Mouse (Mus musculus): ENCODE results near the gene 4930503B20Rik. TPM values are rescaled to one million over a fixed set of nuclear protein-coding genes. Genes with fewer than 3 reads are reported as not detected.

Gene 4930503B20Rik
- polyA plus RNA-seq, 1 experiment from 2014 or later, result not detected

DNA sequence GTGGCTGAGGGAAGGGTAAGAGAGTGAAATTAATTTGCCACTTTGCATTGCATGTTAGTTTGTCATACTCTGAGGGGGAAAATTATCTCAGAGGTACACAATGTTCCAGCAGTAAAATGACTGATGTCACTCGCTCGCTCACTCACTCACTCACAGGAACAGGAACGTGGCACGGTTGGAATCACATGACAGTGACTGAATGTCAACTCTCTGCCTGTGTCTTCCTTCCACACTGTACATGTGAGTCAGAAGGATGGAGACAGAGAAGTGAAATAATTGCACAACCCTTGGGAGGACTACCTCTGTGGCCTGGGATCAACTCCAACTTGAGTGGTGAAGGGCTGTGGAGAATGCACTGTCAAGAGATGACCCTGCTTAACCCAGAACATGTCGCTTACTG is 6.3 kb upstream of the 4930503B20Rik start:
- H3K9ac ChIP-seq (ENCODE audit: low read depth, low read length), result no peak overlapping the region
- 85% methylated on average over 5 of the region's 5 CpGs for WGBS
- H3K9me3 ChIP-seq (ENCODE audit: control insufficient read depth, low read length), result no peaks in the 10 kb centered on the region
- H3K27me3 ChIP-seq (replicated peaks; ENCODE audit: control insufficient read depth, insufficient read depth, low read length), result no peaks in the 10 kb centered on the region
- H3K4me1 ChIP-seq (ENCODE audit: control insufficient read depth, insufficient read depth, low read length), result no peaks in the 10 kb centered on the region; the same call in 1 of the 2 replicates
- H3K27ac ChIP-seq (ENCODE audit: low read length), result no peak overlapping the region
- no peaks in the 10 kb centered on the region for H3K36me3 ChIP-seq (ENCODE audit: control insufficient read depth, insufficient read depth, low read length)
- no peak overlapping the region for H3K4me2 ChIP-seq (ENCODE audit: low read depth, low read length)
- ATAC-seq, result no peak
- H3K4me3 ChIP-seq (ENCODE audit: low read length), result no peak overlapping the region

DNA sequence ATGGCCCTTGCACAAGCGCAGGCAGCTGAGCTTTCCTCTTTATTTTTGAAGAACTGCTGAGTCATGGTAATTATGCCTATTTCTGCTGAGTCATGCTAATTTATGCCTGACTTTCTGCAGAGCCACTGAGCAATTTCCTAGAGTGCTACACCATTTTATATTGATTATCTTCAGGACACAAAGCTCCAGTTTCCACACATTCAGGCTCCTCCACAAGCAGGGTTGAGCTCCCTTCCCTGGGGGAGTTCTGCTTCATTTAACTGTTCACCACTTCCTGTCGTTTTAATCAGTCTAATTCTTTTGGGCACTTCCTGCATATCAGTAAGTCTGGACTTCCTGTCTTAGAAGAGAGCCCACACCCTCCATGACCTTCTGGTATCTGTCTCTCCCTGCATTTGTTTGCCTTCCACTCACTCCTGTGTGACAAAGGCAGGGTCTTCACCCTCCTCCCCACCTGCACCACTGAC is 4.0 kb upstream of the 4930503B20Rik start:
- Histone ChIP-seq H3K4me3 (ENCODE audit: low read length) (no peak overlapping the region), H3K9ac (ENCODE audit: low read depth, low read length) (no peak overlapping the region), H3K27me3 (replicated peaks; ENCODE audit: control insufficient read depth, insufficient read depth, low read length) (no peaks in the 10 kb centered on the region), H3K9me3 (ENCODE audit: control insufficient read depth, low read length) (no peaks in the 10 kb centered on the region), H3K36me3 (ENCODE audit: control insufficient read depth, insufficient read depth, low read length) (no peaks in the 10 kb centered on the region), H3K27ac (ENCODE audit: low read length) (no peak overlapping the region), H3K4me2 (ENCODE audit: low read depth, low read length) (no peak overlapping the region), H3K4me1 (ENCODE audit: control insufficient read depth, insufficient read depth, low read length) (no peaks in the 10 kb centered on the region; the same call in 1 of the 2 replicates)
- WGBS, result 55% methylated on average over 2 of the region's 2 CpGs
- no peak for ATAC-seq

GRCm38 (mm10) chr3:146653692-146654091 is 2.6 kb upstream of the 4930503B20Rik start:
- H3K9ac ChIP-seq (ENCODE audit: low read depth, low read length), result no peak overlapping the region
- no peak overlapping the region for H3K4me3 ChIP-seq (ENCODE audit: low read length)
- H3K27me3 ChIP-seq (replicated peaks; ENCODE audit: control insufficient read depth, insufficient read depth, low read length), result no peaks in the 10 kb centered on the region
- 48% methylated on average over 6 of the region's 6 CpGs for WGBS
- no peak overlapping the region for H3K4me2 ChIP-seq (ENCODE audit: low read depth, low read length)
- no peaks in the 10 kb centered on the region for H3K36me3 ChIP-seq (ENCODE audit: control insufficient read depth, insufficient read depth, low read length)
- H3K27ac ChIP-seq (ENCODE audit: low read length), result no peak overlapping the region
- ATAC-seq, result peak; percentile 60
- H3K9me3 ChIP-seq (ENCODE audit: control insufficient read depth, low read length), result no peaks in the 10 kb centered on the region
- no peaks in the 10 kb centered on the region; the same call in 1 of the 2 replicates for H3K4me1 ChIP-seq (ENCODE audit: control insufficient read depth, insufficient read depth, low read length)

DNA sequence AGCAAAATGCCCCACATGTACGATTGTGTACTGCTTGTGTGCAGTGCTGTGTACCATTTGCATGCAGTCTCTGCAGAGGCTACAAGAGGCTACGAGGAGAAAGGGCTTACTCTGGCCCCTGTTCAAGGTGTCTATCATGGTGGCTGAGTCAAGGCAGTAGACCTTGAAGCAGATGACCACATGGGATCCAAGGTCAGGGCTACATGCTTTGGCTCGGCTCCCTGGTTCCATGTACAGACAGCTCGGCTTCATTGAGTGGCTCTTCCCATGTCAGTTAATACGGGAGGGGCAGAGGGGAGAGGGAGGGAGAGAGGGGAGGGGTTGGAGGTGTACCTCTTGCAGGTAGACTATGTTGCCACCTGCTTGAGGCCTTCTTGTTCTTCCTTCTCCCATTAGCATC is 1.3 kb upstream of the 4930503B20Rik start:
- no peak overlapping the region for H3K9ac ChIP-seq (ENCODE audit: low read depth, low read length)
- H3K4me1 ChIP-seq (ENCODE audit: control insufficient read depth, insufficient read depth, low read length), result no peaks in the 10 kb centered on the region; the same call in 1 of the 2 replicates
- 90% methylated on average over 5 of the region's 5 CpGs for WGBS
- no peak overlapping the region for H3K4me2 ChIP-seq (ENCODE audit: low read depth, low read length)
- H3K9me3 ChIP-seq (ENCODE audit: control insufficient read depth, low read length), result no peaks in the 10 kb centered on the region
- no peaks in the 10 kb centered on the region for H3K27me3 ChIP-seq (replicated peaks; ENCODE audit: control insufficient read depth, insufficient read depth, low read length)
- H3K27ac ChIP-seq (ENCODE audit: low read length), result no peak overlapping the region
- no peaks in the 10 kb centered on the region for H3K36me3 ChIP-seq (ENCODE audit: control insufficient read depth, insufficient read depth, low read length)
- H3K4me3 ChIP-seq (ENCODE audit: low read length), result no peak overlapping the region
- no peak for ATAC-seq

DNA sequence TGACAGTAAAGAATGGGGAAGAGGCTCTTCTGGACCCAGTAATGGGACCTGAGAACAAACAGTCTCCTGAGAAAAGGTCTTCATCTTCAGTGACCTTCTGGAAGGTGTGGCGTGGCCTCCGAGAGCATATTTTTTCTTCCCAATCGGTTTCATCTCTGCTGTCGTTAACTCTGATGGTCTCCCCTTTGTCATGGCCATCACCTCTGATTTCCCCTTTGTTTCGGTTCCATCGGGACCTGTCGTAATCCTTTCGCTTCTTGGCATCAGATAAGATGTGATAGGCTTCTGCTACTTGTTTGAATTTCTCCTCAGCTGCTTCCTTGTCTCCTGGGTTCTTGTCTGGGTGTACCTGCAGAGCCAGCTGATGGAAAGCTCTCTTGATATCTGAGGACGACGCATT is 401 bp downstream of the 4930503B20Rik start:
- no peak for ATAC-seq
- WGBS, result 79% methylated on average over 10 of the region's 10 CpGs
- H3K4me1 ChIP-seq (ENCODE audit: control insufficient read depth, insufficient read depth, low read length), result no peaks in the 10 kb centered on the region; the same call in 1 of the 2 replicates
- no peak overlapping the region for H3K27ac ChIP-seq (ENCODE audit: low read length)
- H3K4me2 ChIP-seq (ENCODE audit: low read depth, low read length), result no peak overlapping the region
- no peaks in the 10 kb centered on the region for H3K9me3 ChIP-seq (ENCODE audit: control insufficient read depth, low read length)
- no peak overlapping the region for H3K9ac ChIP-seq (ENCODE audit: low read depth, low read length)
- H3K36me3 ChIP-seq (ENCODE audit: control insufficient read depth, insufficient read depth, low read length), result no peaks in the 10 kb centered on the region
- no peaks in the 10 kb centered on the region for H3K27me3 ChIP-seq (replicated peaks; ENCODE audit: control insufficient read depth, insufficient read depth, low read length)
- no peak overlapping the region for H3K4me3 ChIP-seq (ENCODE audit: low read length)

DNA sequence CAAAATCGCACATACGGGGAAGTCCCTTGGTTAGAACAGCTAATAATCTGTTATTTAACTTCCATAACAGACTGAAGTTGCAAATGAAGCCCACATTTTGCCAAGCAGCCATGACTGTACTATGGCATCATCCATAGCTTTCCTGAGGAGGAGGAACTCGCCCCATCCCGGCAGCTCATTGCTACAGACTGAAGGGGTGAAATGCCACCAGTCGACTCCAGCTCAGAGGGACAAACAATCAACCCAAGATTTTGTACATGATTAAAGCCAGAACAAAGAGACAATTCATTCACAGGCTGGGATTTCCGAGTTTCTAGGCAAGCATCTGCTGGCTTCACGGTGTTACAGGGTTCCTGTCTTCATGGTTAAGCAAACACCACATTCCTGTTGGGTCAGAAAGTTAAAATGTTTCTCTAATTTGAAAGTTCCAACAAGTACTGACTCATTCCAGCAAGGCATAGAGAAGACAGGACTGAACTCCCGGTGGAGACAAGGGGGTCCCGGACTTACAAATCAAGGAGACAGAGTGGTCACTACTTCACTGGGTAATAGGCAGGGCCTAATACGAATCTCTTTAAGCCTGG is 1.7 kb downstream of the 4930503B20Rik start:
- no peaks in the 10 kb centered on the region for H3K9me3 ChIP-seq (ENCODE audit: control insufficient read depth, low read length)
- WGBS, result 68% methylated on average over 10 of the region's 10 CpGs
- no peak overlapping the region for H3K4me3 ChIP-seq (ENCODE audit: low read length)
- H3K9ac ChIP-seq (ENCODE audit: low read depth, low read length), result no peak overlapping the region
- no peaks in the 10 kb centered on the region for H3K36me3 ChIP-seq (ENCODE audit: control insufficient read depth, insufficient read depth, low read length)
- H3K4me2 ChIP-seq (ENCODE audit: low read depth, low read length), result no peak overlapping the region
- no peak for ATAC-seq
- H3K27me3 ChIP-seq (replicated peaks; ENCODE audit: control insufficient read depth, insufficient read depth, low read length), result no peaks in the 10 kb centered on the region
- no peaks in the 10 kb centered on the region; the same call in 1 of the 2 replicates for H3K4me1 ChIP-seq (ENCODE audit: control insufficient read depth, insufficient read depth, low read length)
- no peak overlapping the region for H3K27ac ChIP-seq (ENCODE audit: low read length)

GRCm38 (mm10) chr3:146641818-146642427 is 9.2 kb downstream of the 4930503B20Rik start:
- Histone ChIP-seq H3K9me3 (ENCODE audit: control insufficient read depth, low read length) (no peaks in the 10 kb centered on the region), H3K9ac (ENCODE audit: low read depth, low read length) (no peak overlapping the region)
- no peak for ATAC-seq

DNA sequence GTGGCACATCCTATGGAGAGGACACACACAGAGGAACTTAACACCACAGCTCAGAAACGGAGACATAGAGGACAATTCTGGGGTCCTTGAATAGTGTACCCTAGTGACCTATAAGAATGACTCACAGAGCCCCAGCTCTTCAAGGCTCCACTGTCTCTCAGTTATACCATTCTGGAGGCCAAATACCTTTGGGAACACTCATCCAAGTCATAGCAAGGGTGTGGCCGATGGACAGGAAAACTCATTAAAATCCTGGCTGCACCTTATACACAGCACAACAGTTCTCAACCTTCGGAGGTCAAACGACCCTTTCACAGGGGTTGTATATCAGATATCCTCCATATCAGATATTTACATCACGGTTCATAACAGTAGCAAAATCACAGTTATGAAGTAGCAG is 18.6 kb downstream of the 4930503B20Rik start:
- 88% methylated on average over 5 of the region's 5 CpGs for WGBS
- no peaks in the 10 kb centered on the region for H3K4me1 ChIP-seq (ENCODE audit: control insufficient read depth, insufficient read depth, low read length)
- no peaks in the 10 kb centered on the region for H3K36me3 ChIP-seq (ENCODE audit: control insufficient read depth, insufficient read depth, low read length)
- H3K4me3 ChIP-seq (ENCODE audit: low read length), result no peak overlapping the region
- ATAC-seq, result no peak
- H3K4me2 ChIP-seq (ENCODE audit: low read depth, low read length), result no peak overlapping the region
- no peak overlapping the region for H3K27ac ChIP-seq (ENCODE audit: low read length)
- no peaks in the 10 kb centered on the region for H3K9me3 ChIP-seq (ENCODE audit: control insufficient read depth, low read length)
- H3K9ac ChIP-seq (ENCODE audit: low read depth, low read length), result no peak overlapping the region
- no peaks in the 10 kb centered on the region for H3K27me3 ChIP-seq (replicated peaks; ENCODE audit: control insufficient read depth, insufficient read depth, low read length)

More at GRCm38 (mm10) chr3:146641818-146642427, 9.2 kb downstream of the 4930503B20Rik start:
- 45% methylated on average over 4 of the region's 4 CpGs for WGBS
- H3K4me3 ChIP-seq (ENCODE audit: low read length), result no peak overlapping the region
- H3K4me2 ChIP-seq (ENCODE audit: low read depth, low read length), result no peak overlapping the region
- H3K27me3 ChIP-seq (replicated peaks; ENCODE audit: control insufficient read depth, insufficient read depth, low read length), result no peaks in the 10 kb centered on the region
- H3K27ac ChIP-seq (ENCODE audit: low read length), result no peak overlapping the region
- no peaks in the 10 kb centered on the region for H3K36me3 ChIP-seq (ENCODE audit: control insufficient read depth, insufficient read depth, low read length)
- no peaks in the 10 kb centered on the region for H3K4me1 ChIP-seq (ENCODE audit: control insufficient read depth, insufficient read depth, low read length)

DNA sequence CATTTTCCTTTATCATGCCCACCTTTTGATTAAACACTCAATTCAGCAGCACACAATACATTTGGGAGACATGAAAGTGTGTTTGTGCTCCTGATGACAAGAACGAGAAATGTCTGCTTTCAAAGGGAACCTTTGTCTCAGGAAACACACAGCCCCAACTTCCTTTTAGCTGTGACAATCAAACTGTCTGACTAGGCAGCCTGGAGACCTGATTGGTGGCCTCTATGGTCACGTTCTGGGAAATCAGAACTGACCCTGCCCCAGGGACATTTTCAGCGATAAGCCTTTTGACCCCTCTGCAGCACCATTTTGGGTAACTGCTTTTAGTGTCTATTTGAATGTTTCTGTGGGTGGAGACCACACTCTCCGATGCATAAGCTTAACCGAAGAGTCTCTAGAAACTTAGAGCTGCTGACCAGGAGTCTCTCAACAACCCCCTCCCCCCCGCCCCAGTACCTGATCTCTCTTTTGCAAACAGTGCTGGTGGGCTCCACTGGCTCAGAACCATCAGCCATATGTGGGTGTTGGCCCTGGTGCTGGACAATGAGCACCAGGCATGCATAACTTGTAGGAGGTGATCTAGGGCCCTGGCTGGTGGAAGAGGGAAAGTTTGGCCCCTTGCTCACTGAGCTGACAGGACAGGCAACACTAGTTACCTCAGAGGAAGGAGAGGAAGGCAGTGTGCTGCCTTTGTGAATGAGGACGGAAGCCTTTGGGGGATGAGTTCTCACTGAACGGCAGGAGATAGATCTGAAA is 22.7 kb downstream of the 4930503B20Rik start:
- no peak overlapping the region for H3K4me2 ChIP-seq (ENCODE audit: low read depth, low read length)
- H3K4me1 ChIP-seq (ENCODE audit: control insufficient read depth, insufficient read depth, low read length), result no peaks in the 10 kb centered on the region
- H3K9ac ChIP-seq (ENCODE audit: low read depth, low read length), result no peak overlapping the region
- no peak overlapping the region for H3K27ac ChIP-seq (ENCODE audit: low read length)
- 71% methylated on average over 8 of the region's 8 CpGs for WGBS
- H3K27me3 ChIP-seq (replicated peaks; ENCODE audit: control insufficient read depth, insufficient read depth, low read length), result no peaks in the 10 kb centered on the region
- H3K4me3 ChIP-seq (ENCODE audit: low read length), result no peak overlapping the region
- H3K9me3 ChIP-seq (ENCODE audit: control insufficient read depth, low read length), result no peaks in the 10 kb centered on the region
- ATAC-seq, result no peak
- H3K36me3 ChIP-seq (ENCODE audit: control insufficient read depth, insufficient read depth, low read length), result no peaks in the 10 kb centered on the region

Data from intestine, embryonic 16.5 days (tissue).